12 mouse cellular contexts compared by ENCODE assay signal in the genomic region with DNA sequence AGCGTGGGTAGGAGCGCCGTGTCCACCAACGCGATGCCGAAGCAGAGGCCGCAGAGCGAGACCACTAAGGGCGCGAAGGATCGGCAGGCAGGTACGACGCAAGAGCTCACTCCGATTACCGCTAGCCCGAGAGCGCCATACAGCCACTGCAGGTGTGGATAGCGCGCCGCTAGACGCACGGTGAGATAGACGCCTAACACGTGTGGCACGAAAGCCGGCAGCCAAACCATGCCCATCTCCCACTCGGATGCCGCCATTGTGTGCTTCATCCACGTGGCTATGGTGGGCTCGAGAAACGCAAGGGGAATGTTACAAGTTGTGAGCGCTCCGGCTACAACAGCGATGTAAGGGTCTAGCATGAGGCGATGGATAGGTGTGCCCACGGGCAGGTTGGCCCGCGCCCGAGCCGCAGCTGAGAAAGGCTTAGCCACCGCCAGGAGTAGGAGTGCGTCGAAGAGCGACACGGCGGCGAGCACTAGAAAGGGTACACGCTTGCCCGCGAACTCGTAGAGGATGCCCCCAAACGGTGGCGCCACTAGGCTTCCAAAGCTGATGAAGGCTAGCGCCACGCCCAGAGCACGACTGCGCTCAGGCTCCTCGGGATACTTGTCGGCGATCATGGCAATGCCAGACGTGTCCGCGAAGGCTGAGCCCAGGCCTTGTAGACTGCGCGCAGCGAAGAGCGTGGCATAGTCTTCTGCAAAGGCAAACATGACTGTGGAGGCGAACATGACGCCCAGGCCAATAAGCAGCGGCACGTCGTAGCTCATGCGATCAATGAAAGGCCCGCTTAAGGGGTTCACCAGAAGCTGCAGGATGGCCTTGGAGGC. TPM values are rescaled to one million over a fixed set of nuclear protein-coding genes. Genes with fewer than 3 reads are reported as not detected.
DNase-seq lines count a peak whose midpoint lies in the region; ATAC-seq and TF ChIP-seq lines count a peak whose summit lies in the region.
"Had no signal": no experiment of that assay in that cellular context is flagged by ENCODE, and none has a peak within 500 bp of the region (broad histone marks: within the 10 kb centered on the region; RNA-seq: fewer than 3 reads in every experiment).

No protein-coding gene starts in this region.

- H3K36me3 ChIP-seq in heart, embryonic 12.5 days = no peaks in the 10 kb centered on the region
- no peaks in the 10 kb centered on the region for H3K36me3 ChIP-seq in hindbrain, embryonic 14.5 days (replicated peaks; ENCODE audit: control insufficient read depth, insufficient read depth)
- no peaks in the 10 kb centered on the region for H3K36me3 ChIP-seq in midbrain, postnatal 0 days (ENCODE audit: insufficient read depth, low read length)

- H3K9me3 ChIP-seq in heart, embryonic 12.5 days (replicated peaks) = no peaks in the 10 kb centered on the region
- H3K9me3 ChIP-seq in hindbrain, embryonic 14.5 days (ENCODE audit: control insufficient read depth, low read length) = no peaks in the 10 kb centered on the region
- no peaks in the 10 kb centered on the region for H3K9me3 ChIP-seq in midbrain, postnatal 0 days (ENCODE audit: low read length)

- H3K4me3 ChIP-seq in heart, embryonic 12.5 days = peak overlapping the region; percentile 42; the same call in 1 of the 2 replicates
- peak overlapping the region; percentile 38 for H3K4me3 ChIP-seq in hindbrain, embryonic 14.5 days (replicated peaks; ENCODE audit: low read length)
- peak overlapping the region; percentile 38 for H3K4me3 ChIP-seq in midbrain, postnatal 0 days (ENCODE audit: low read depth, low read length)

- peaks cover 97% of the 10 kb centered on the region for H3K27me3 ChIP-seq in heart, embryonic 12.5 days (replicated peaks)
- peaks cover 96% of the 10 kb centered on the region for H3K27me3 ChIP-seq in hindbrain, embryonic 14.5 days (ENCODE audit: control insufficient read depth, insufficient read depth, low read length)
- H3K27me3 ChIP-seq in midbrain, postnatal 0 days (ENCODE audit: insufficient read depth, low read length) = peaks cover 84% of the 10 kb centered on the region

- TF ChIP-seq CTCF in midbrain, postnatal 0 days (IDR thresholded peaks at IDR 0.05) = no peak

- no peak for DNase-seq in heart, adult 9 months (ENCODE audit: low spot score in 2 of 2)
- DNase-seq in embryo, embryonic 11 days = peak; percentile 33
- no peak for DNase-seq in hindbrain, embryonic 14.5 days (ENCODE audit: low spot score)
- no peak for DNase-seq in midbrain, postnatal 0 days (ENCODE audit: low spot score)
- no peak for DNase-seq in layer of hippocampus, postnatal 14 days (ENCODE audit: low spot score in 2 of 2)
- DNase-seq in layer of hippocampus, postnatal 10 days (ENCODE audit: low spot score in 2 of 2) = no peak
- DNase-seq: adrenal gland, adult 2 months; thymus, adult 18-20 months had no signal

- H3K4me2 ChIP-seq in heart, embryonic 12.5 days = peak overlapping the region; percentile 64
- H3K4me2 ChIP-seq in hindbrain, embryonic 14.5 days (replicated peaks) = peak overlapping the region; percentile 64
- H3K4me2 ChIP-seq in midbrain, postnatal 0 days (ENCODE audit: low read depth, low read length, poor library complexity, severe bottlenecking) = peak overlapping the region; percentile 30

- H3K9ac ChIP-seq in heart, embryonic 12.5 days = no peak overlapping the region
- no peak overlapping the region; the same call in 1 of the 2 replicates for H3K9ac ChIP-seq in hindbrain, embryonic 14.5 days
- H3K9ac ChIP-seq in midbrain, postnatal 0 days (replicated peaks; ENCODE audit: low read length, poor library complexity, severe bottlenecking) = no peak overlapping the region

- peaks cover 26% of the 10 kb centered on the region for H3K4me1 ChIP-seq in heart, embryonic 12.5 days (replicated peaks)
- peaks cover 12% of the 10 kb centered on the region for H3K4me1 ChIP-seq in hindbrain, embryonic 14.5 days (replicated peaks; ENCODE audit: control insufficient read depth, insufficient read depth, low read length)
- H3K4me1 ChIP-seq in midbrain, postnatal 0 days (ENCODE audit: insufficient read depth, low read length) = peaks cover 2% of the 10 kb centered on the region; the same call in 1 of the 2 replicates

- ATAC-seq in heart, embryonic 12.5 days (ENCODE audit: insufficient number of reproducible peaks, low FRiP score) = no peak
- ATAC-seq in hindbrain, embryonic 14.5 days (ENCODE audit: low FRiP score) = no peak
- peak; percentile 31; the same call in 1 of the 2 replicates for ATAC-seq in midbrain, postnatal 0 days (ENCODE audit: low FRiP score)
- ATAC-seq in granulocyte monocyte progenitor cell, adult 5-6 weeks (replicated peaks; ENCODE audit: poor library complexity, severe bottlenecking) = no peak

- H3K27ac ChIP-seq in heart, embryonic 12.5 days (ENCODE audit: poor library complexity, severe bottlenecking) = no peak overlapping the region
- H3K27ac ChIP-seq in hindbrain, embryonic 14.5 days = no peak overlapping the region
- no peak overlapping the region for H3K27ac ChIP-seq in midbrain, postnatal 0 days (ENCODE audit: low read depth, low read length)

- 4% methylated on average over 74 of the region's 74 CpGs for WGBS in heart, embryonic 12.5 days
- WGBS in hindbrain, embryonic 14.5 days = 3% methylated on average over 74 of the region's 74 CpGs
- WGBS in midbrain, postnatal 0 days = 2% methylated on average over 74 of the region's 74 CpGs

RNA-seq across cellular contexts. Expression of gene Slc18a3, which starts 1.2 kb away (rescaled TPM):
- 0.15 TPM in 2 replicates for polyA plus RNA-seq in heart, embryonic 12.5 days (2016; fragmentation: Nextera tagmentation; extraction: Ambion mirVana)
- polyA plus RNA-seq in hindbrain, embryonic 14.5 days (2014; fragmentation: Nextera tagmentation; extraction: Ambion mirVana) = 22.7 and 26.9 TPM in 2 replicates
- 4.1 and 7.5 TPM in 2 replicates for total RNA-seq in midbrain, postnatal 0 days (2014; rRNA removed)
- 3.9 and 5.5 TPM in 2 replicates for polyA plus RNA-seq in midbrain, postnatal 0 days (2015; fragmentation: Nextera tagmentation; extraction: Ambion mirVana)
- total RNA-seq in layer of hippocampus, postnatal 14 days (2021) = under 1 TPM in 1 of 2 experiments, not detected in 1; 0.21 TPM
- not detected in 2 replicates for total RNA-seq in granulocyte monocyte progenitor cell, adult 5-6 weeks (2014; fragmentation: Nextera tagmentation)
- not detected in 2 replicates for total RNA-seq in granulocyte monocyte progenitor cell, adult 5-6 weeks (2017)
- total RNA-seq in layer of hippocampus, postnatal 10 days (2021) = under 1 TPM in 1 of 2 experiments, not detected in 1; 0.30 TPM
- total RNA-seq: adrenal gland, adult 2 months had no signal
- polyA plus RNA-seq: C2C12; heart, postnatal 0 days had no signal

RNA-seq across cellular contexts. Expression of gene Chat, which starts 2.4 kb away (rescaled TPM):
- not detected in 2 replicates for polyA plus RNA-seq in heart, embryonic 12.5 days (2016; fragmentation: Nextera tagmentation; extraction: Ambion mirVana)
- 2.4 and 3.4 TPM in 2 replicates for polyA plus RNA-seq in hindbrain, embryonic 14.5 days (2014; fragmentation: Nextera tagmentation; extraction: Ambion mirVana)
- total RNA-seq in midbrain, postnatal 0 days (2014; rRNA removed) = 0.42 and 0.93 TPM in 2 replicates
- polyA plus RNA-seq in midbrain, postnatal 0 days (2015; fragmentation: Nextera tagmentation; extraction: Ambion mirVana) = 0.22 and 0.36 TPM in 2 replicates
- total RNA-seq in layer of hippocampus, postnatal 14 days (2021) = under 1 TPM in 1 of 2 experiments, not detected in 1; 0.12 TPM
- total RNA-seq in granulocyte monocyte progenitor cell, adult 5-6 weeks (2014; fragmentation: Nextera tagmentation) = not detected in 2 replicates
- total RNA-seq in granulocyte monocyte progenitor cell, adult 5-6 weeks (2017) = not detected in 2 replicates
- total RNA-seq in layer of hippocampus, postnatal 10 days (2021) = not detected
- total RNA-seq: adrenal gland, adult 2 months had no signal
- polyA plus RNA-seq: adrenal gland, adult 2 months; C2C12; heart, postnatal 0 days had no signal

RNA-seq across cellular contexts. Expression of gene Ercc6, which starts 49.9 kb away (rescaled TPM):
- polyA plus RNA-seq in heart, embryonic 12.5 days (2016; fragmentation: Nextera tagmentation; extraction: Ambion mirVana) = 15.1 and 19.6 TPM in 2 replicates
- 22.1 and 24.4 TPM in 2 replicates for polyA plus RNA-seq in hindbrain, embryonic 14.5 days (2014; fragmentation: Nextera tagmentation; extraction: Ambion mirVana)
- 9.9 and 17.6 TPM in 2 replicates for total RNA-seq in midbrain, postnatal 0 days (2014; rRNA removed)
- polyA plus RNA-seq in midbrain, postnatal 0 days (2015; fragmentation: Nextera tagmentation; extraction: Ambion mirVana) = 16.8 and 18.5 TPM in 2 replicates
- total RNA-seq in layer of hippocampus, postnatal 14 days (2021) = 10 to 100 TPM; 18.9 to 20.5 TPM
- total RNA-seq in granulocyte monocyte progenitor cell, adult 5-6 weeks (2014; fragmentation: Nextera tagmentation) = 26.8 TPM in 2 replicates
- 28.2 and 29.3 TPM in 2 replicates for total RNA-seq in granulocyte monocyte progenitor cell, adult 5-6 weeks (2017)
- 10 to 100 TPM; 18.0 to 21.4 TPM for total RNA-seq in layer of hippocampus, postnatal 10 days (2021)
